Mouse (Mus musculus) hindbrain, embryonic 14.5 days (tissue): ENCODE measurements at regions not wholly inside any gene's neighbourhood (a gene's known extent, or its start where the extent isn't known, plus 50 kb on each side); places are given as distances from the start of the nearest gene placed in this dataset.
A peak's percentile ranks its signal among the peaks of the same experiment; 100 is the strongest.

Experiments used
- ATAC-seq: fragments of 200-750 bp; cut with Nextera tagmentation; 2 replicates; pipeline ENCODE4 v1.8.0; 2017; ENCODE audit warnings: moderate number of reproducible peaks, mild to moderate bottlenecking, moderate TSS enrichment, moderate library complexity; ENCODE audit not compliant: low FRiP score
- DNase-seq: peaks from one replicate; pipeline ENCODE4 v3.0.0-alpha.2; 2015; ENCODE audit warnings: low spot score
- H3K27ac ChIP-seq: fragments of 300-500 bp; sonication (generic); 2 replicates; pipeline ENCODE4 v1.5.1; 2014; ENCODE audit warnings: mild to moderate bottlenecking, moderate library complexity
- H3K27me3 ChIP-seq: fragments of 300-500 bp; sonication (generic); 2 replicates; pipeline ENCODE4 v1.6.1; 2014; ENCODE audit warnings: mild to moderate bottlenecking, low read length, mixed read lengths; ENCODE audit not compliant: control insufficient read depth, insufficient read depth
- H3K36me3 ChIP-seq: fragments of 300-500 bp; sonication (generic); replicated peaks from 2 replicates; pipeline ENCODE4 v1.6.1; 2014; ENCODE audit not compliant: control insufficient read depth, insufficient read depth
- H3K4me1 ChIP-seq: fragments of 300-500 bp; sonication (generic); replicated peaks from 2 replicates; pipeline ENCODE4 v1.6.1; 2014; ENCODE audit warnings: antibody characterized with exemption, low read length, mixed read lengths; ENCODE audit not compliant: control insufficient read depth, insufficient read depth
- H3K4me2 ChIP-seq: fragments of 300-500 bp; sonication (generic); replicated peaks from 2 replicates; pipeline ENCODE4 v1.6.1; 2014; ENCODE audit warnings: mild to moderate bottlenecking, moderate library complexity
- H3K4me3 ChIP-seq: fragments of 300-500 bp; sonication (generic); replicated peaks from 2 replicates; pipeline ENCODE4 v1.5.1; 2014; ENCODE audit warnings: mild to moderate bottlenecking, low read length
- H3K9ac ChIP-seq: fragments of 300-500 bp; sonication (generic); 2 replicates; pipeline ENCODE4 v1.6.1; 2014
- H3K9me3 ChIP-seq: fragments of 300-500 bp; sonication (generic); 2 replicates; pipeline ENCODE4 v1.6.1; 2016; ENCODE audit warnings: low read length; ENCODE audit not compliant: control insufficient read depth
- WGBS: fragments of 180-500 bp; shearing (Covaris S2); extraction: QIAGEN DNeasy Blood & Tissue Kit; methylation state at CpG from one replicate; pipeline ENCODE4 v1.1.7; 2014; 5-methylcytosine and 5-hydroxymethylcytosine counted together

DNA sequence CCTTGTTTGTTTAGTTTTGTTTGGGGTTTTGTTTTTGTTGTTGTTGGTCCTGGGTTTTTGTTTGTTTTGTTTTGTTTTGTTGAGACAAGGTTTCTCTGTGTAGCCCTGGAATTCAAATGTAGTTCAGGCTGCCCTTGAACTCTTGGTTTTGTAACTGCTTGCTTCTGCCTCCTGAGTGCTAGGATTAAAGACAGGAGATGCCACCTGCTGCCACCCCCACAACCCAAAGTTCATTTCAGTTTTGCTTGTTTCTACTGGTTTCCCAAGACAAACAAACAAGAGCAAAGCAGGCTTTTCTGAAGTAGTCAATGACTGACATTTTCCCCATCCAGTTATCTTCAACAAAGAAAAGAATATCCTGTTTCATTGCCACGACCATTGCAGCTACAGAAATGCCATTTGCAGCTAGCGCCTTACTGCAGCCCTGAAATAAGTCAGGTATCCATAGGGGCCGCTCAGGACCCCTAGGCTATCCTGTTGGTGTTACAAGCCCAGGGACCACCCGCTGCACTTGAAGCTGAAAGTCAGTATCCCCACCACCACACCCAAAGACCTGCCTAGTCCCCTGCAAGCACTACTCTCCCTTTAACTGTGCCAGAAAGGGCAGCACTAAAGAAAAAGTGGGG, 108.3 kb upstream of the Egln3 start:
- Histone ChIP-seq H3K4me3 (no peak overlapping the region), H3K4me1 (peaks cover 10% of the 10 kb centered on the region), H3K27me3 (no peaks in the 10 kb centered on the region), H3K9ac (no peak overlapping the region), H3K4me2 (no peak overlapping the region), H3K27ac (no peak overlapping the region), H3K36me3 (no peaks in the 10 kb centered on the region), H3K9me3 (no peaks in the 10 kb centered on the region)
- 47% methylated on average over 4 of the region's 4 CpGs for WGBS
- ATAC-seq (no peak), DNase-seq (no peak)

DNA sequence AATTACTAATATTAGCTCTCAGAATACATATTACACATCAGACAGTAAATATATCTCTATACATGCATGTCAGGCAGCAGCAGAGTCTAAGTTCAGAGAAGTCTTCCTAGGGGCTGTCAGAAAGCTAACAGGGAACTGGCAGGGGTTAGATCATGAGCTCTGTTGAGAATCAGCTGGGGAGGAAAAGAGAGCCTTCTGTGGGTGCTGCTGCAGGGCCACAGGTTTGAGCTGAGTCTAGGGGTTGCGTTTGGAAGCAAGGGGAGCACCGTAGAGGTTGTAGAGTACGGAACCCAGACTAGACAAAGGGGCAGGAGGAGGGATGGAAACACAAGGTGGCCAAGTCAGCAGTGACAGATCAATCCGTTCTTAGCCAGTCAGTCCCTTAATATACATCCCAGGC, 106.2 kb upstream of the Egln3 start:
- H3K9me3 ChIP-seq = no peaks in the 10 kb centered on the region
- no peak overlapping the region for H3K4me3 ChIP-seq
- H3K9ac ChIP-seq = no peak overlapping the region
- H3K27me3 ChIP-seq = no peaks in the 10 kb centered on the region
- H3K4me1 ChIP-seq = peaks cover 7% of the 10 kb centered on the region; the same call in 1 of the 2 replicates
- ATAC-seq (no peak), DNase-seq (no peak)
- H3K36me3 ChIP-seq = no peaks in the 10 kb centered on the region
- 83% methylated on average over 4 of the region's 4 CpGs for WGBS
- H3K27ac ChIP-seq = no peak overlapping the region
- no peak overlapping the region for H3K4me2 ChIP-seq

DNA sequence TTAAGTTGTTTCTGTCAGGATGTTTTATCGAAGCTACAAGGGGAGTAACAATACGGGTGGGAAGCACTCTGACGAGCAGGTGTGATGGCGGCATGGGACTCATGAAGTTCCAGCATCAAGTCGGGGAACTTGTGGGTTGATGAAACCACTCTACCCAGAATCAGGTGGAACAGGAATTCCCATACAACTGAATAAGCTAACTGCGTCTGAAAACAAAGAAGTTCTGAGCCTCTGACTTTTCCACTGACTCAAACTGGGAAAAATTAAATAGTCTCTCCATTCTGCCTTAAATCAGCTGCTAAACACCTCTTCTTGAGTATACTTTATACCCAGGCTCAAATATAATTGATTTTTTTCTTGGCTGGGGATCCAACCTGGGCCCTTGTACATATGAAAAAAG, 105.6 kb upstream of the Egln3 start:
- ATAC-seq (no peak), DNase-seq (no peak)
- H3K27ac ChIP-seq = no peak overlapping the region
- H3K27me3 ChIP-seq = no peaks in the 10 kb centered on the region
- 82% methylated on average over 6 of the region's 6 CpGs for WGBS
- no peaks in the 10 kb centered on the region for H3K9me3 ChIP-seq
- no peak overlapping the region for H3K4me2 ChIP-seq
- H3K9ac ChIP-seq = no peak overlapping the region
- H3K4me3 ChIP-seq = no peak overlapping the region
- H3K36me3 ChIP-seq = no peaks in the 10 kb centered on the region
- peaks cover 7% of the 10 kb centered on the region; the same call in 1 of the 2 replicates for H3K4me1 ChIP-seq

DNA sequence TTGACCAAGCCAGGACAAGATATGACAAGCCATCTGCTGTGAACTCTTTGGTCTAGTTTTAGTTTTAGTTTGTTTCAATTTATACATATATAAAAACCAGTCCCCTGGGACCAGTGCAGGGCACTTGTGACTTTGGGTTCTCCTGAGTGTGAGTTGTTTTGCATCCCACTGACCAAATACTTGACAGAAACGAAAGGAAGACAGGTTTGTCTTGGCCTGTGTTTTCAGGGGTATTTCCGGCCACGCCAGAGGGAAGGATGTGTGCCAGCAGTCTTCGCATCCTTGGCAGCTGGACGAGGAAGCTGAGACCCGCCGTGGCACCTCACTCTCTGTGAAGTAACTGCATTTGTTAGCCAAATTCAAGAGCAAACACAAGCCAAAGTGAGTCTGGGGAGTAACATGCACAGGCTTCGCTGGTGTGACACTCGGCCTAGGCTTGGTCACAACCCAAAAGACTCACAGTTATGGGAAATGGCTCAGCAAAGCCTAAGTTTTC, 101.5 kb upstream of the Egln3 start:
- Histone ChIP-seq H3K36me3 (no peaks in the 10 kb centered on the region), H3K27ac (no peak overlapping the region), H3K9me3 (no peaks in the 10 kb centered on the region), H3K4me1 (no peaks in the 10 kb centered on the region), H3K9ac (no peak overlapping the region), H3K27me3 (no peaks in the 10 kb centered on the region), H3K4me3 (no peak overlapping the region), H3K4me2 (no peak overlapping the region)
- ATAC-seq (no peak), DNase-seq (no peak)
- WGBS = 85% methylated on average over 9 of the region's 9 CpGs

DNA sequence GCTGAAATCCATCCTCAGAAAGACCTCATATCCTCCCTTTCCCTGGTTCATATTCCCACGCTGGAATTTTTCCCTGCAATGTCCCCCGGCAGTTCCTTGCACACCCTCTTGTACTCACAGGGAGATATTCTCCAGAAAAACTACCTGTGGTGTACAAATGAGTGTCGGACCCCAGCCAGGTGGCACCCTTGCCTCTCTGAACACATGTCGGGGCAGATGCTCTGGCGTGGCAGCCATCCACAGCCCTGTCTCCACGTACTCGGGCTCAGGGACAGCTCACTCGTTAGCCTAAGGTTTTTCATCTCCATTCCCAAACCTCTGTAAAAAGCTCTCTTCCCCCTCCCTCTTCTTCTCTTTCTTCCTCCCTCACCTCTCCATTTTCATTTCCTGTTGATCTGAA, 100.1 kb upstream of the Egln3 start:
- H3K9ac ChIP-seq = no peak overlapping the region
- no peak overlapping the region for H3K27ac ChIP-seq
- ATAC-seq = no peak

DNA sequence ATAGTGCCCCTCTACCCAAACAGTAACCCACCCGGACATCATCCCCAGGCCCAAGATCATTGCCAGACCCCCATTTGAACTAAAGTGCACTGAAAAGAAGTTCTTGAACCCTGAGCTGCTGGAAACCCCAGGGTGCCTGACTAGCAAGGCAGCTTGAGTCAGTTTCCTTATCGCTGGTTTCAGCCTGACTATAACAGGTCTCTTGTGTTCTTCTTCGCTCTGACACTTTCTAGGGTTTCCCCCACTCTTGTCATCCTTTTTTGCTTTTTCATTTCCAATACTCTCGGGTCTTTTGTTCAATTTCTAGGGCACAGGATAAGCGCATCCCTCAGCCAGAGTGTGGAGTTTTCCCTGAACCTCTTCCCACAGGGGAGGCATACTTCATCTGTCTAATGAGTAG, 95.8 kb upstream of the Egln3 start:
- ATAC-seq (no peak), DNase-seq (no peak)
- no peak overlapping the region for H3K4me3 ChIP-seq
- H3K27ac ChIP-seq = no peak overlapping the region
- no peaks in the 10 kb centered on the region for H3K27me3 ChIP-seq
- H3K9me3 ChIP-seq = no peaks in the 10 kb centered on the region
- 66% methylated on average over 5 of the region's 5 CpGs for WGBS
- no peaks in the 10 kb centered on the region for H3K36me3 ChIP-seq
- no peak overlapping the region for H3K9ac ChIP-seq
- no peak overlapping the region for H3K4me2 ChIP-seq
- no peaks in the 10 kb centered on the region for H3K4me1 ChIP-seq

More for the DNA sequence above, 100.1 kb upstream of the Egln3 start:
- no peak overlapping the region for H3K4me2 ChIP-seq
- DNase-seq = no peak
- H3K4me1 ChIP-seq = no peaks in the 10 kb centered on the region
- H3K36me3 ChIP-seq = no peaks in the 10 kb centered on the region
- no peak overlapping the region for H3K4me3 ChIP-seq
- no peaks in the 10 kb centered on the region for H3K27me3 ChIP-seq
- 86% methylated on average over 8 of the region's 8 CpGs for WGBS
- H3K9me3 ChIP-seq = no peaks in the 10 kb centered on the region

DNA sequence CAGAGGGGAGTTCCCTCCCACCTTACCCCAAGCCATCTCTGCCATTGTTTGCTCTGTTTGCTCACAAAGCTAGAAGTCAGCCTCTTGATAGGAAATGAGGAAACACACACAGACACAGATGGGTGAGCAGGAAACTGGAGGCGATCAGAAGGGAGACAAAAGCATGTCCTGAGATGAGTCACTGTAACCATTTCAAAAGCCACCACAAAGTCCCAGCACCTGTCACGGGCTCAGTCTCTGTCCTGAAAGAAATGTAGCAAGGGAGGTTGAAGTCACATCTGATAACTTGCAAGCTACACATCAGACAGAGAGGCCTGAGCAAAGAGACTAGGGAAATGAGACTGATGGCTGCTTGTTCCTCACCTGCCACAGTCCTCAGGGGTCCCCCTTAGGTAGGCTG, 89.6 kb upstream of the Egln3 start:
- Histone ChIP-seq H3K27me3 (no peaks in the 10 kb centered on the region), H3K4me1 (peaks cover 13% of the 10 kb centered on the region), H3K36me3 (no peaks in the 10 kb centered on the region), H3K27ac (no peak overlapping the region), H3K9ac (no peak overlapping the region), H3K4me3 (no peak overlapping the region), H3K4me2 (no peak overlapping the region), H3K9me3 (no peaks in the 10 kb centered on the region)
- WGBS = 71% methylated on average over 2 of the region's 2 CpGs
- DNase-seq (no peak), ATAC-seq (no peak)

DNA sequence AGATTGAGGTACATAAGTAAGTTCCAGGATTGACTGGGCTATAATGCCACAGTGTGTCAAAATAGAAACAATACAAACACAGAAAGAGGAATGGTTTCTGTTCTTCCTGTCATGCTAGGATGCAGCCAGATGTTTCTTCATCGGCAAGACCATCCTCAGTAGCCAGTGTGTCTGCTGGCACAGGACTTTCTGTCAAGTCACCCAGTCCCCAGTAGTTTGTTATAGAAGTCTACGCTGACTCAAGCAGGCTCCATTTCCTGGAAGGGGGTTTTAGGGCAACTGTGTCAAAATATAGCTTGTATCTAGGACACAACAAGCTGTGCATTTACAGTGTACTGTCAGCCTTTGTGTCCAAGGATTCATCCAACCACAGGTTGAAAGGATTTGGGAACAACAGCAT, 86.7 kb upstream of the Egln3 start:
- H3K27me3 ChIP-seq = no peaks in the 10 kb centered on the region
- no peaks in the 10 kb centered on the region for H3K36me3 ChIP-seq
- no peak overlapping the region for H3K4me2 ChIP-seq
- no peak overlapping the region for H3K27ac ChIP-seq
- no peak overlapping the region for H3K4me3 ChIP-seq
- no peak overlapping the region for H3K9ac ChIP-seq
- DNase-seq = no peak
- no peak for ATAC-seq
- H3K4me1 ChIP-seq = peaks cover 30% of the 10 kb centered on the region
- 91% methylated on average over 2 of the region's 2 CpGs for WGBS
- H3K9me3 ChIP-seq = no peaks in the 10 kb centered on the region

DNA sequence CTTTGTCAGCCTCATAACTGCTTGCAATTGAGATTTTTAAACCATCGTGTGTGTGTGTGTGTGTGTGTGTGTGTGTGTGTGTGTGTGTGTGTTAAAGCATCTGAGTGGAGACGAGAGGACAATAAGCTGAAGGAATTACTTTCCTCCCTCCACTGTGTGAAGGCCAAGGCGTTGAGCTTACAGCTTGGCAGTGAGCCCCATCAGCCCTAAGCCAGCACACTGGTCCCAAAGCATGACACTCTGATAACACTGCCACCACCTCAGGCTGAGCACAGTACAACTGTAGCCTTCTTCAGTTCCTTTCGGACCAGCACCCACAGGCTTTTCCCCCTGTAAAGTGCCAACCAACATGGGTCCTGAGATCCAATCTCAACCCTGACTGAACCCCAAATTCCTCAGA, 85.1 kb upstream of the Egln3 start:
- H3K9me3 ChIP-seq = no peaks in the 10 kb centered on the region
- H3K4me3 ChIP-seq = no peak overlapping the region
- WGBS = 61% methylated on average over 4 of the region's 4 CpGs
- H3K27ac ChIP-seq = peak overlapping the region; percentile 63; the same call in 1 of the 2 replicates
- no peaks in the 10 kb centered on the region for H3K36me3 ChIP-seq
- H3K4me2 ChIP-seq = no peak overlapping the region
- ATAC-seq (no peak), DNase-seq (no peak)
- H3K9ac ChIP-seq = no peak overlapping the region
- H3K4me1 ChIP-seq = peaks cover 30% of the 10 kb centered on the region
- H3K27me3 ChIP-seq = no peaks in the 10 kb centered on the region

DNA sequence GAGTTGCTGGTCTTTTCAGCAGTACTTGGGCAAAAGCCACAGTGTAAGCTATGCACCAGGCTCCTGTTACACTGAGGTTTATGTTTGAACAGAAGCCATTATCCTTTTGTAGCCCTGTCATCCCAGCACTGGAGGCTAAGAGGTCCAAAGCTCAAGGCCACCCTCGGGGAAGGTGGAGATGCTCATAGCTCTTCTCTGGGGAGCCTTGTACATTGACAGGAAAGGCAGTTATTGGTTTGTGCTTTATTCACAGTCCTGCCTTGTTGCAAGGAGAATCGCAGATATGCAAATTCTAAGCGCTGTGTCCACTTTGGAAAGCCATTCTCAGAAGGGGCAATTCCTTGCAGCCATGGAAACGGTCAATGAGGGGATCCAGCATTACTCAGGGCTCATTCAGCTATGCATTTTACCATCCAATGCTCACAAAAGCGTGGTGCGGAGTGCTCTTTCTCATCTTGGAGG, 84.4 kb upstream of the Egln3 start:
- peak; percentile 10; the same call in 1 of the 2 replicates for ATAC-seq
- Histone ChIP-seq H3K27me3 (no peaks in the 10 kb centered on the region), H3K4me2 (no peak overlapping the region), H3K4me3 (no peak overlapping the region), H3K9me3 (no peaks in the 10 kb centered on the region), H3K27ac (peak overlapping the region; percentile 63), H3K36me3 (no peaks in the 10 kb centered on the region), H3K9ac (no peak overlapping the region), H3K4me1 (peaks cover 30% of the 10 kb centered on the region)
- whole genome bisulfite sequencing = 15% methylated on average over 6 of the region's 6 CpGs
- peak; percentile 30 for DNase-seq
